In the genomic region with DNA sequence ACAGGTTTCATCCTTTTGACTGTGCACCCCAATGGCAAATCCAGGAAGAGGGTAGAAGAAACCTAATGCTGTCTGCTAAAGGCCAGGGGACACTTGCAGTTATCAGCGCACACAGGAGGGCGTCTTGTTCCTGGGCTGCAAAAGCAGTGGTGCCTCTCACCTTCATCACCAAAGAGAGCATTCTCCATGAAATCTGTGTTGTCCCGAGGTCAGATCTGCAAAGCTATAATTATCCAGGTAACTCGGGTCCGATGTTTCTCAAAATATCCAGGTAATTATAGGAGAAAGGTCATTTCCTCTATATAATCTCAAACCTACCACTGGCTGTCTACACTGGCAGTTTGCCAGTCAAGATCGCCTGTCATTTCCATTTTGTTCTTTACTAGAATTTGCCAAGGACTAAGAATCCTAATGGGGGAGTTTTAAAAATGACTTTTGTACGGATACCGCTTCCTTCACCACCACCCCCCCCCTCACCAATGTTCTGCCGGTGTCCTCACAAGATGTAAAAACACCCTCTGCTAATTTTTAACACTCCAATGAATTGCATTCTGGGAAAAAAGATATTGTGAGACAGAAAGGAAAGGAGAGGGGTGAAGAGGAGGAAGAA, we compare ENCODE assay signal across 8 mouse cellular contexts.
DNase-seq lines count a peak whose midpoint lies in the region; ATAC-seq and TF ChIP-seq lines count a peak whose summit lies in the region.

No protein-coding gene starts in this region.

- peaks cover 35% of the 10 kb centered on the region for H3K4me1 ChIP-seq in heart, embryonic 13.5 days
- H3K4me1 ChIP-seq in forebrain, postnatal 0 days (ENCODE audit: insufficient read depth), result peaks cover 22% of the 10 kb centered on the region
- peaks cover 72% of the 10 kb centered on the region for H3K4me1 ChIP-seq in midbrain, embryonic 10.5 days

- 46% methylated on average over 9 of the region's 9 CpGs for WGBS in heart, embryonic 13.5 days
- 27% methylated on average over 9 of the region's 9 CpGs for WGBS in forebrain, postnatal 0 days
- 60% methylated on average over 9 of the region's 9 CpGs for WGBS in midbrain, embryonic 10.5 days

- peak overlapping the region; percentile 61 for H3K4me3 ChIP-seq in heart, embryonic 13.5 days
- H3K4me3 ChIP-seq in forebrain, postnatal 0 days (ENCODE audit: low read depth, low read length), result peak overlapping the region; percentile 29
- H3K4me3 ChIP-seq in midbrain, embryonic 10.5 days, result peak overlapping the region; percentile 49

- ATAC-seq in heart, embryonic 13.5 days (ENCODE audit: extremely low read depth, insufficient number of reproducible peaks, low FRiP score, low TSS enrichment), result no peak
- peak; percentile 10; the same call in 1 of the 2 replicates for ATAC-seq in forebrain, postnatal 0 days

- H3K9me3 ChIP-seq in heart, embryonic 13.5 days, result no peaks in the 10 kb centered on the region
- no peaks in the 10 kb centered on the region for H3K9me3 ChIP-seq in forebrain, postnatal 0 days (ENCODE audit: low read length)
- no peaks in the 10 kb centered on the region for H3K9me3 ChIP-seq in midbrain, embryonic 10.5 days (replicated peaks)

- H3K27me3 ChIP-seq in heart, embryonic 13.5 days (replicated peaks), result no peaks in the 10 kb centered on the region
- H3K27me3 ChIP-seq in forebrain, postnatal 0 days (ENCODE audit: insufficient read depth, low read length), result no peaks in the 10 kb centered on the region
- H3K27me3 ChIP-seq in midbrain, embryonic 10.5 days (ENCODE audit: low read depth, poor library complexity, severe bottlenecking), result no peaks in the 10 kb centered on the region

- no peak for DNase-seq in heart, postnatal 4 days
- peak; percentile 53 for DNase-seq in brain, embryonic 14.5 days (ENCODE audit: low read depth)
- peak; percentile 56 for DNase-seq in forebrain, postnatal 0 days
- DNase-seq in midbrain, embryonic 10.5 days (ENCODE audit: low spot score), result no peak
- DNase-seq in adrenal gland, postnatal 10 days, result no peak
- no peak for DNase-seq in layer of hippocampus, postnatal 14 days (ENCODE audit: low spot score in 2 of 2)
- DNase-seq in frontal cortex, postnatal 14 days (ENCODE audit: low spot score in 2 of 2), result no peak

- peak overlapping the region; percentile 95 for H3K4me2 ChIP-seq in heart, embryonic 13.5 days
- peak overlapping the region; percentile 59 for H3K4me2 ChIP-seq in forebrain, postnatal 0 days (ENCODE audit: low read depth)

- no peak overlapping the region for H3K27ac ChIP-seq in heart, embryonic 13.5 days (replicated peaks)
- peak overlapping the region; percentile 94 for H3K27ac ChIP-seq in forebrain, postnatal 0 days (ENCODE audit: low read depth, low read length)
- H3K27ac ChIP-seq in midbrain, embryonic 10.5 days (replicated peaks), result peak overlapping the region; percentile 84

- H3K9ac ChIP-seq in heart, embryonic 13.5 days, result peak overlapping the region; percentile 79
- peak overlapping the region; percentile 56 for H3K9ac ChIP-seq in forebrain, postnatal 0 days

- no peaks in the 10 kb centered on the region for H3K36me3 ChIP-seq in heart, embryonic 13.5 days
- no peaks in the 10 kb centered on the region for H3K36me3 ChIP-seq in forebrain, postnatal 0 days (ENCODE audit: insufficient read depth)
- no peaks in the 10 kb centered on the region for H3K36me3 ChIP-seq in midbrain, embryonic 10.5 days

- no peak for TF ChIP-seq POLR2A in brain, embryonic 14.5 days (IDR thresholded peaks at IDR 0.05; ENCODE audit: borderline replicate concordance, extremely low read depth, insufficient read depth, insufficient read length, poor library complexity, severe bottlenecking)

- TF ChIP-seq CTCF in brain, embryonic 14.5 days (IDR thresholded peaks at IDR 0.05; ENCODE audit: borderline replicate concordance, extremely low read depth, insufficient read depth, insufficient read length), result no peak
- TF ChIP-seq CTCF in forebrain, postnatal 0 days (IDR thresholded peaks at IDR 0.05; ENCODE audit: low read depth), result no peak

Comparison
In these comparisons a context has a peak if more than half of its experiments do, and no peak if none do; other contexts are left out.
1. DNase-seq: peak in brain, embryonic 14.5 days (single experiment) and forebrain, postnatal 0 days (single experiment); none in heart, postnatal 4 days (single experiment), midbrain, embryonic 10.5 days (single experiment), adrenal gland, postnatal 10 days (single experiment), layer of hippocampus, postnatal 14 days (0 of 2) and frontal cortex, postnatal 14 days (0 of 2).
2. Peak in every context shown above with its lines, with median percentiles within 50 percentile points of each other: H3K4me3 ChIP-seq.